Mouse (Mus musculus) kidney, adult 2 months (tissue): ENCODE measurements around the gene Wfikkn1. TPM values are rescaled to one million over a fixed set of nuclear protein-coding genes. Genes with fewer than 3 reads are reported as not detected.

Experiments
- DNase-seq: peaks from one replicate; pipeline ENCODE4 v3.0.0; 2021
- H3K27ac ChIP-seq: fragments of 200-500 bp; 2 replicates; pipeline ENCODE4 v1.5.1; 2012; ENCODE audit warnings: low read depth, low read length, control low read depth, inconsistent platforms; ENCODE audit not compliant: insufficient read depth
- H3K27me3 ChIP-seq: fragments of 200-500 bp; replicated peaks from 2 replicates; pipeline ENCODE4 v1.6.1; 2012; ENCODE audit warnings: mild to moderate bottlenecking, moderate library complexity, low read length, inconsistent platforms; ENCODE audit not compliant: control insufficient read depth, insufficient read depth
- H3K36me3 ChIP-seq: fragments of 200-500 bp; 2 replicates; pipeline ENCODE4 v1.6.1; 2012; ENCODE audit warnings: mild to moderate bottlenecking, moderate library complexity, low read length, inconsistent platforms; ENCODE audit not compliant: control insufficient read depth, insufficient read depth
- H3K4me1 ChIP-seq: fragments of 200-500 bp; 2 replicates; pipeline ENCODE4 v1.6.1; 2011; ENCODE audit warnings: low read length; ENCODE audit not compliant: control insufficient read depth, insufficient read depth
- H3K4me3 ChIP-seq: fragments of 200-500 bp; 2 replicates; pipeline ENCODE4 v1.5.1; 2011; ENCODE audit warnings: mild to moderate bottlenecking, low read depth, low read length, control low read depth; ENCODE audit not compliant: insufficient read depth
- CTCF ChIP-seq: fragments of 200-500 bp; conservative IDR thresholded peaks from 2 replicates; pipeline ENCODE4 v1.5.1; 2011; ENCODE audit warnings: low read depth, mild to moderate bottlenecking, control low read depth, low read length, moderate library complexity, mixed read lengths; ENCODE audit not compliant: insufficient read depth, insufficient read length
- POLR2A ChIP-seq: fragments of 200-500 bp; IDR thresholded peaks from one replicate; pipeline ENCODE4 v1.6.1; 2011; ENCODE audit warnings: low read depth, low read length, control low read depth
- WGBS: fragments of 180-500 bp; shearing (Covaris S2); methylation state at CpG from one replicate; pipeline ENCODE4 v1.1.7; 2018; 5-methylcytosine and 5-hydroxymethylcytosine counted together
- polyA plus RNA-seq: library from polyadenylated mRNA; depleted of rRNA; stranded (reverse); fragments of >200 nt; gene quantifications from 2 replicates; pipeline ENCODE4 v1.2.3, GENCODE M21; 2012

The Wfikkn1 gene
- polyA plus RNA-seq, 1 experiment = 0.31 TPM

GRCm38 (mm10) chr17:25836397-25837075, 44.1 kb downstream of the Wfikkn1 start:
- WGBS = 9% methylated on average over 23 of the region's 23 CpGs
- H3K27ac ChIP-seq = peak overlapping the region; percentile 49
- peaks cover 37% of the 10 kb centered on the region for H3K4me1 ChIP-seq
- DNase-seq = peak; percentile 68
- TF ChIP-seq CTCF (no peak), POLR2A (peak; percentile 18)
- no peaks in the 10 kb centered on the region for H3K27me3 ChIP-seq
- no peaks in the 10 kb centered on the region; the same call in 1 of the 2 replicates for H3K36me3 ChIP-seq
- peak overlapping the region; percentile 26 for H3K4me3 ChIP-seq

DNA sequence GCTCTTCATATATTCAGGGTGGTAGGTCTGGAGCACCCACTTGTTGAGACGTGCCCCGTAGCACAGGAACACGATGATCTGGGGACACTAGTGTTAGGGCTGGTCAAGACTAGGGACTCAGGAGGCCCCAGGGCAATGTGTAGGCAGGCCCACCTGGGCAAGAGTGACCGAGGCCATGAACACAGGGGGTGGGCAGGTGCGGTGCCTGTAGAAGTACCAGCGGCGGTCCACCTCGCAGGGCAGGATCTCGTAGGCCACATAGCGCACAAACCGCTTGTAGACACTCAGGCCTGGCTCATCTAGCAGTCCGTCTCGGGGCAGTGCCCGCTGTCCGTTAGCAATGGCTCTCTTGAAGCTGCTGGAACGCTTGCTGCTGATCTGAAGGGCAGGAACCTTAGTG, 44.8 kb downstream of the Wfikkn1 start:
- H3K27me3 ChIP-seq = no peaks in the 10 kb centered on the region
- WGBS = 59% methylated on average over 16 of the region's 16 CpGs
- H3K4me1 ChIP-seq = peaks cover 38% of the 10 kb centered on the region
- peak overlapping the region; percentile 74 for H3K4me3 ChIP-seq
- TF ChIP-seq CTCF (no peak), POLR2A (no peak)
- no peaks in the 10 kb centered on the region; the same call in 1 of the 2 replicates for H3K36me3 ChIP-seq
- DNase-seq = peak; percentile 37
- peak overlapping the region; percentile 49 for H3K27ac ChIP-seq

GRCm38 (mm10) chr17:25835301-25835700, 45.4 kb downstream of the Wfikkn1 start:
- no peaks in the 10 kb centered on the region; the same call in 1 of the 2 replicates for H3K36me3 ChIP-seq
- peak; percentile 14 for DNase-seq
- no peak overlapping the region for H3K27ac ChIP-seq
- 60% methylated on average over 7 of the region's 7 CpGs for WGBS
- no peak for TF ChIP-seq CTCF
- TF ChIP-seq POLR2A = no peak
- peaks cover 38% of the 10 kb centered on the region for H3K4me1 ChIP-seq
- peak overlapping the region; percentile 74; the same call in 1 of the 2 replicates for H3K4me3 ChIP-seq
- no peaks in the 10 kb centered on the region for H3K27me3 ChIP-seq

DNA sequence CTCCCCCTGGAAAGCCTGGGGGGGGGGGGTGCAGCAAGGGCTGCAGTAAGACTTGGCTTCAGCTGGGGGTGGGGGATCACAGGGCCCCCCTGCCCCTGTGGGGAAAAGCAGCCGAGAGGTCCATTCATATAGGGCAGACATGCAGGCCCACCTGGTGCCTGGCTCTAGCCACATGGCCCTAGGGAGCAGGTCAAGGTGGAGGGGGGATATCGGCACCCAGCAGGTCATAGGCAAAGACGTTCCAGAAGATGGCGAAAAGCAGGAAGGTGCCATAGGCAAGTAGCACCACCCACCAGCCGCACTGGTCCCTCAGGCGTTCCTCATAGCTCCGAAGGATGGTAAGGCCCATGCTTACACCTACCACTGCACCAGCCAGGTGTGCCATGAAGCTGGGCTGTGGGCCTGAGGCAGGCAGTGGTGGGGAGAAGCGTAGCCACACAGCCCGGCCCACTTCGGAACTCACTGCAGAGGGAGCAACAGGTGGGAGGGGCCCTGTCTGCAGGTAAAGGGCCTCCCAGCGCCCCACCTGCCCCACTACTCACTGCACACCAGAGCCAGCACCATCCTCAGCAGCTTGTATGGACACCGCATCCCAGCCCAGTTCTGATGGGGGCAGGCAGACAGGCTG, 45.9 kb downstream of the Wfikkn1 start:
- WGBS = 41% methylated on average over 12 of the region's 12 CpGs
- H3K36me3 ChIP-seq = no peaks in the 10 kb centered on the region; the same call in 1 of the 2 replicates
- H3K27ac ChIP-seq = peak overlapping the region; percentile 8; the same call in 1 of the 2 replicates
- H3K4me1 ChIP-seq = peaks cover 38% of the 10 kb centered on the region
- no peaks in the 10 kb centered on the region for H3K27me3 ChIP-seq
- TF ChIP-seq CTCF = no peak
- no peak for TF ChIP-seq POLR2A
- peak; percentile 12 for DNase-seq
- peak overlapping the region; percentile 74 for H3K4me3 ChIP-seq

GRCm38 (mm10) chr17:25833961-25834594, 46.6 kb downstream of the Wfikkn1 start:
- Histone ChIP-seq H3K27me3 (no peaks in the 10 kb centered on the region), H3K4me1 (peaks cover 38% of the 10 kb centered on the region), H3K36me3 (no peaks in the 10 kb centered on the region; the same call in 1 of the 2 replicates), H3K27ac (peak overlapping the region; percentile 99), H3K4me3 (peak overlapping the region; percentile 74)
- WGBS = 11% methylated on average over 6 of the region's 6 CpGs
- TF ChIP-seq POLR2A (no peak), CTCF (no peak)
- peak; percentile 91 for DNase-seq

- under 1% methylated on average over 24 of the region's 24 CpGs for WGBS
- Histone ChIP-seq H3K4me1 (peaks cover 37% of the 10 kb centered on the region), H3K36me3 (no peaks in the 10 kb centered on the region), H3K4me3 (peak within 1 kb of the TSS; percentile 76), H3K27me3 (no peaks in the 10 kb centered on the region), H3K27ac (peak within 1 kb of the TSS; percentile 99)
- peak; percentile 98 for DNase-seq
- peak; percentile 69 for TF ChIP-seq POLR2A
- no peak for TF ChIP-seq CTCF
Measured at GRCm38 (mm10) chr17:25833291-25833663, 47.4 kb downstream of the Wfikkn1 start, which contains the start of gene Stub1. TSS of gene Stub1 (minus strand) at chr17:25833404.
